Mouse (Mus musculus) monocyte, adult 59 days (primary cell): ENCODE measurements around the gene Olfr1323. TPM values are rescaled to one million over a fixed set of nuclear protein-coding genes. Genes with fewer than 3 reads are reported as not detected.

Experiments
- total RNA-seq, 2 experiments: library from RNA; stranded (reverse); gene quantifications; one replicate each; pipeline ENCODE4 v1.2.4; 2023

The Olfr1323 gene
- total RNA-seq = not detected

DNA sequence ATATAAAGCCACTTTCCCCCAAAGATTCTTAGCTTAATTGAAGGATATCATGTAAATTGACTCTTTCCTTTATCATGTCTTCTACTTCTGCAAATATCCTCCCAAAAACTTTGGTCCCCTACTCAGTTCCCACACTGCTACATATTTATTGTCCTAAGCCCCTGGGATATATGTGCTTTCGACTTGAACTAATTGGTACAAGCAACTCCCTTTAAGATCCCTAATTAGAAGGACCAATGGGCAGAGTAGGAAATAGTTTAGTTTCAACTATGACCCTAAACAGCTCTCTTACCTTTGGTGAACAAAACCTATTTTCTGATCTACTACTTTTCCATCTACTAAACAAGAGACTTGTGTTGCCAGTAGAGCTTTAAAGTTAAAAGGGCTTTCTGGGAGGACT, at the start of gene Olfr1323:
Gene Olfr1323 (minus strand): TSS at position 101 of the 400 bp plus-strand sequence.

Other genes with a start within 250 kb of the Olfr1323 start
- not detected for gene Igsf1, start 221.6 kb downstream of the Olfr1323 start, total RNA-seq
- not detected for gene Olfr1322, start 127.9 kb downstream of the Olfr1323 start, total RNA-seq